In genomic region chr14:11161751-11162231, GRCm38 (mm10) we compare ENCODE assay signal across 9 mouse cellular contexts. TPM values are rescaled to one million over a fixed set of nuclear protein-coding genes. Genes with fewer than 3 reads are reported as not detected.
DNase-seq lines count a peak whose midpoint lies in the region; ATAC-seq and TF ChIP-seq lines count a peak whose summit lies in the region.
"Had no signal": no experiment of that assay in that cellular context is flagged by ENCODE, and none has a peak within 500 bp of the region (broad histone marks: within the 10 kb centered on the region; RNA-seq: fewer than 3 reads in every experiment).

Gene Fhit, minus strand, starts transcription at chr14:11162035.

- H3K27me3 ChIP-seq in forebrain, embryonic 12.5 days: no peaks in the 10 kb centered on the region
- no peaks in the 10 kb centered on the region for H3K27me3 ChIP-seq in heart, embryonic 15.5 days
- no peaks in the 10 kb centered on the region for H3K27me3 ChIP-seq in liver, adult 2 months (ENCODE audit: control insufficient read depth, insufficient read depth, low read length)

- TF ChIP-seq POLR2A in liver, adult 2 months (IDR thresholded peaks at IDR 0.05; ENCODE audit: extremely low read depth, insufficient read depth, low read length): peak; percentile 65

- H3K9me3 ChIP-seq in forebrain, embryonic 12.5 days: no peaks in the 10 kb centered on the region
- H3K9me3 ChIP-seq in heart, embryonic 15.5 days (replicated peaks): no peaks in the 10 kb centered on the region

- H3K4me2 ChIP-seq in forebrain, embryonic 12.5 days: peak within 1 kb of the TSS; percentile 83
- peak within 1 kb of the TSS; percentile 88 for H3K4me2 ChIP-seq in heart, embryonic 15.5 days

- H3K4me3 ChIP-seq in forebrain, embryonic 12.5 days (replicated peaks): peak within 1 kb of the TSS; percentile 65
- H3K4me3 ChIP-seq in heart, embryonic 15.5 days: peak within 1 kb of the TSS; percentile 73
- H3K4me3 ChIP-seq in liver, adult 2 months (ENCODE audit: insufficient read depth, low read depth, low read length): peak within 1 kb of the TSS; percentile 62

- no peaks in the 10 kb centered on the region for H3K36me3 ChIP-seq in forebrain, embryonic 12.5 days (replicated peaks)
- H3K36me3 ChIP-seq in heart, embryonic 15.5 days: no peaks in the 10 kb centered on the region
- no peaks in the 10 kb centered on the region for H3K36me3 ChIP-seq in liver, adult 2 months (ENCODE audit: control insufficient read depth, insufficient read depth, low read length)
- H3K36me3 ChIP-seq: G1E had no signal

- peak within 1 kb of the TSS; percentile 53; the same call in 1 of the 2 replicates for H3K27ac ChIP-seq in forebrain, embryonic 12.5 days
- H3K27ac ChIP-seq in heart, embryonic 15.5 days: peak within 1 kb of the TSS; percentile 66
- H3K27ac ChIP-seq in liver, adult 2 months (replicated peaks; ENCODE audit: insufficient read depth, low read depth, low read length): peak within 1 kb of the TSS; percentile 94

- TF ChIP-seq CTCF in liver, adult 2 months (IDR thresholded peaks at IDR 0.05; ENCODE audit: low read depth, low read length): no peak

- H3K4me1 ChIP-seq in forebrain, embryonic 12.5 days: peaks cover 7% of the 10 kb centered on the region; the same call in 1 of the 2 replicates
- peaks cover 2% of the 10 kb centered on the region for H3K4me1 ChIP-seq in heart, embryonic 15.5 days (replicated peaks)
- H3K4me1 ChIP-seq in liver, adult 2 months (ENCODE audit: control insufficient read depth, insufficient read depth, low read length): peaks cover 6% of the 10 kb centered on the region

- WGBS in forebrain, embryonic 12.5 days: under 1% methylated on average over 28 of the region's 28 CpGs
- 0% methylated on average over 28 of the region's 28 CpGs for WGBS in heart, embryonic 15.5 days
- WGBS in liver, adult 2 months: under 1% methylated on average over 28 of the region's 28 CpGs

- H3K9ac ChIP-seq in forebrain, embryonic 12.5 days: peak within 1 kb of the TSS; percentile 70
- peak within 1 kb of the TSS; percentile 75 for H3K9ac ChIP-seq in heart, embryonic 15.5 days
- H3K9ac ChIP-seq in liver, adult 2 months (ENCODE audit: low read depth, low read length): peak within 1 kb of the TSS; percentile 75

- DNase-seq in c-Kit-positive CD71-positive TER-119-positive erythroid progenitor cells, embryonic 14.5 days (ENCODE audit: low spot score): peak; percentile 31
- peak; percentile 95 for DNase-seq in kidney, postnatal 10 days
- peak; percentile 96 for DNase-seq in liver, adult 2 months (ENCODE audit: extremely low read depth, low read depth, low spot score)
- DNase-seq in naive thymus-derived CD4-positive, alpha-beta T cell, adult 2 months (ENCODE audit: low read depth): peak; percentile 84
- peak; percentile 72 to 77 for DNase-seq in spleen, postnatal 4 days (ENCODE audit: low spot score in 2 of 2)

- H3K79me2 ChIP-seq in liver, adult 2 months (ENCODE audit: control insufficient read depth, insufficient read depth, low read length): no peaks in the 10 kb centered on the region

- ATAC-seq in CD4-positive, CD25-positive, alpha-beta regulatory T cell, adult 4 months: peak; percentile 96
- ATAC-seq in forebrain, embryonic 12.5 days (ENCODE audit: low FRiP score): peak; percentile 96
- ATAC-seq in heart, embryonic 15.5 days (replicated peaks; ENCODE audit: insufficient number of reproducible peaks, insufficient read depth, low FRiP score, low read depth): peak; percentile 97

RNA-seq across cellular contexts. Expression of gene Fhit, which starts in this region (rescaled TPM):
- polyA plus RNA-seq in CD4-positive, CD25-positive, alpha-beta regulatory T cell, adult 4 months (2017; shearing (Covaris generic)): 1 to 10 TPM; 5.6 to 8.4 TPM
- polyA plus RNA-seq in forebrain, embryonic 12.5 days (2016; fragmentation: Nextera tagmentation; extraction: Ambion mirVana): 3.3 and 3.4 TPM in 2 replicates
- polyA plus RNA-seq in heart, embryonic 15.5 days (2015; fragmentation: Nextera tagmentation; extraction: Ambion mirVana): 4.1 and 4.3 TPM in 2 replicates
- 6.5 and 7.6 TPM in 2 replicates for total RNA-seq in liver, adult 2 months (2014; rRNA removed)
- polyA plus RNA-seq in liver, adult 2 months (2012; rRNA removed): 5.3 and 7.8 TPM in 2 replicates
- total RNA-seq: G1E had no signal
- polyA plus RNA-seq: G1E had no signal

Comparison
In these comparisons a context has a peak if more than half of its experiments do, and no peak if none do; other contexts are left out.
1. Peak in every context shown above with its lines: DNase-seq, ATAC-seq, H3K4me3 ChIP-seq and H3K27ac ChIP-seq.
2. DNase-seq: peak in every context shown above with its lines; median percentile 96 in liver, adult 2 months; 95 in kidney, postnatal 10 days; 84 in naive thymus-derived CD4-positive, alpha-beta T cell, adult 2 months; 74 in spleen, postnatal 4 days; 31 in c-Kit-positive CD71-positive TER-119-positive erythroid progenitor cells, embryonic 14.5 days.